Mouse (Mus musculus): Measurements from ENCODE around the gene Ccdc80.

The Ccdc80 gene

GRCm38 (mm10) chr16:45117200-45117599 lies 24.0 kb downstream of the Ccdc80 start:
- no peak for DNase-seq (ENCODE audit: low spot score in 2 of 2)

- DNase-seq (ENCODE audit: low spot score in 2 of 2) = no peak
These were observed 25.6 kb downstream of the Ccdc80 start for GRCm38 (mm10) chr16:45118760-45119159.

- peak in 1 of 2 experiments; percentile 26 for DNase-seq (ENCODE audit: low spot score in 2 of 2)
These were observed 27.7 kb downstream of the Ccdc80 start for GRCm38 (mm10) chr16:45120844-45121425.

GRCm38 (mm10) chr16:45122571-45122970 lies 29.4 kb downstream of the Ccdc80 start:
- no peak for DNase-seq (ENCODE audit: low spot score in 2 of 2)

GRCm38 (mm10) chr16:45124230-45125203 lies 31.3 kb downstream of the Ccdc80 start:
- DNase-seq (ENCODE audit: low spot score in 2 of 2) = no peak

GRCm38 (mm10) chr16:45127936-45128710 lies 34.9 kb downstream of the Ccdc80 start:
- peak; percentile 40 to 67 for DNase-seq (ENCODE audit: low spot score in 2 of 2)

- no peak for DNase-seq (ENCODE audit: low spot score in 2 of 2)
These were observed 48.5 kb downstream of the Ccdc80 start for GRCm38 (mm10) chr16:45141711-45142110.

GRCm38 (mm10) chr16:45142565-45142964 lies 49.4 kb downstream of the Ccdc80 start:
- no peak for DNase-seq (ENCODE audit: low spot score in 2 of 2)

- no peak for DNase-seq (ENCODE audit: low spot score in 2 of 2)
These were observed 51.9 kb downstream of the Ccdc80 start for GRCm38 (mm10) chr16:45145119-45145518.

GRCm38 (mm10) chr16:45148488-45149082 lies 55.4 kb downstream of the Ccdc80 start:
- no peak for DNase-seq (ENCODE audit: low spot score in 2 of 2)

- DNase-seq (ENCODE audit: low spot score in 2 of 2) = no peak
These were observed 61.6 kb downstream of the Ccdc80 start for GRCm38 (mm10) chr16:45154741-45155250.

GRCm38 (mm10) chr16:45158136-45158521 lies 64.9 kb downstream of the Ccdc80 start:
- DNase-seq (ENCODE audit: low spot score in 2 of 2) = peak; percentile 55 to 56

GRCm38 (mm10) chr16:45158522-45159388 lies 65.6 kb downstream of the Ccdc80 start, which contains the start of the genes Slc35a5 and Atg3:
Gene Slc35a5, minus strand, starts transcription at chr16:45158706.
Gene Atg3, plus strand, starts transcription at chr16:45158785.
- DNase-seq (ENCODE audit: low spot score in 2 of 2) = peak; percentile 93 to 94

- DNase-seq (ENCODE audit: low spot score in 2 of 2) = no peak
These were observed 66.2 kb downstream of the Ccdc80 start for GRCm38 (mm10) chr16:45159389-45159716.
